Mouse (Mus musculus) forebrain, postnatal 0 days (tissue): ENCODE results near the gene Proser3. TPM values are rescaled to one million over a fixed set of nuclear protein-coding genes. Genes with fewer than 3 reads are reported as not detected.

Source experiments
- ATAC-seq: fragments of 200-750 bp; cut with Nextera tagmentation; 2 replicates; pipeline ENCODE4 v1.8.0; 2017; ENCODE audit warnings: mild to moderate bottlenecking, moderate library complexity
- DNase-seq: peaks from one replicate; pipeline ENCODE4 v3.0.0-alpha.2; 2015
- H3K27ac ChIP-seq: fragments of 300-500 bp; sonication (generic); 2 replicates; pipeline ENCODE4 v1.5.1; 2014; ENCODE audit warnings: low read depth, mild to moderate bottlenecking, antibody characterized with exemption, low read length, moderate library complexity, mixed read lengths
- H3K27me3 ChIP-seq: fragments of 300-500 bp; sonication (generic); 2 replicates; pipeline ENCODE4 v1.6.1; 2014; ENCODE audit warnings: mild to moderate bottlenecking, low read length, mixed read lengths; ENCODE audit not compliant: insufficient read depth
- H3K36me3 ChIP-seq: fragments of 300-500 bp; sonication (generic); 2 replicates; pipeline ENCODE4 v1.6.1; 2014; ENCODE audit warnings: mild to moderate bottlenecking, moderate library complexity; ENCODE audit not compliant: insufficient read depth
- H3K4me1 ChIP-seq: fragments of 300-500 bp; sonication (generic); 2 replicates; pipeline ENCODE4 v1.6.1; 2014; ENCODE audit warnings: antibody characterized with exemption; ENCODE audit not compliant: insufficient read depth
- H3K4me2 ChIP-seq: fragments of 300-500 bp; sonication (generic); 2 replicates; pipeline ENCODE4 v1.6.1; 2014; ENCODE audit warnings: low read depth, mild to moderate bottlenecking, moderate library complexity
- H3K4me3 ChIP-seq: fragments of 300-500 bp; sonication (generic); 2 replicates; pipeline ENCODE4 v1.5.1; 2014; ENCODE audit warnings: low read depth, low read length, mixed read lengths
- H3K9ac ChIP-seq: fragments of 300-500 bp; sonication (generic); 2 replicates; pipeline ENCODE4 v1.6.1; 2014; ENCODE audit warnings: mild to moderate bottlenecking
- H3K9me3 ChIP-seq: fragments of 300-500 bp; sonication (generic); 2 replicates; pipeline ENCODE4 v1.6.1; 2016; ENCODE audit warnings: low read length
- CTCF ChIP-seq: sonication (generic); IDR thresholded peaks from 2 replicates; pipeline ENCODE4 v1.5.1; 2016; ENCODE audit warnings: antibody characterized with exemption, control low read depth, low read depth
- WGBS: fragments of 180-500 bp; shearing (Covaris S2); extraction: QIAGEN DNeasy Blood & Tissue Kit; methylation state at CpG from one replicate; pipeline ENCODE4 v1.1.7; 2014; 5-methylcytosine and 5-hydroxymethylcytosine counted together
- polyA plus RNA-seq: library from polyadenylated mRNA; unstranded; fragments of >200 nt; fragmentation: Nextera tagmentation; extraction: Ambion mirVana; gene quantifications from 2 replicates; pipeline ENCODE4 v1.2.1, GENCODE M21; 2015
- total RNA-seq: library from RNA; depleted of rRNA; stranded (reverse); fragments of >200 nt; gene quantifications from 2 replicates; pipeline ENCODE4 v1.2.3, GENCODE M21; 2014

Gene Proser3
- total and polyA plus RNA-seq, 2 experiments from 2014 or later: 3.8 to 9.0 TPM

GRCm38 (mm10) chr7:30540572-30540971, 11.5 kb downstream of the Proser3 start:
- TF ChIP-seq CTCF: no peak
- H3K4me1 ChIP-seq: 0 out of 2 replicates have a peak, but pooled peaks cover under 1% of the 10 kb centered on the region
- H3K4me2 ChIP-seq: no peak overlapping the region
- H3K27ac ChIP-seq: no peak overlapping the region
- no peaks in the 10 kb centered on the region for H3K9me3 ChIP-seq
- no peak for ATAC-seq
- H3K4me3 ChIP-seq: no peak overlapping the region
- WGBS: 88% methylated on average over 7 of the region's 7 CpGs
- H3K27me3 ChIP-seq: no peaks in the 10 kb centered on the region
- DNase-seq: no peak
- peaks cover 10% of the 10 kb centered on the region; the same call in 1 of the 2 replicates for H3K36me3 ChIP-seq
- H3K9ac ChIP-seq: no peak overlapping the region

- H3K4me2 ChIP-seq: peak within 1 kb of the TSS; percentile 83
- peak; percentile 99 for DNase-seq
- WGBS: 3% methylated on average over 43 of the region's 84 CpGs
- peak; percentile 90 for ATAC-seq
- peak within 1 kb of the TSS; percentile 94 for H3K27ac ChIP-seq
- H3K4me3 ChIP-seq: peak within 1 kb of the TSS; percentile 88
- no peak for TF ChIP-seq CTCF
- H3K4me1 ChIP-seq: peaks cover 20% of the 10 kb centered on the region
- no peaks in the 10 kb centered on the region for H3K27me3 ChIP-seq
- peak within 1 kb of the TSS; percentile 94 for H3K9ac ChIP-seq
- H3K36me3 ChIP-seq: peaks cover 38% of the 10 kb centered on the region
- H3K9me3 ChIP-seq: no peaks in the 10 kb centered on the region
Observed at GRCm38 (mm10) chr7:30534633-30535577, 17.2 kb downstream of the Proser3 start, which contains the start of gene Arhgap33. Gene Arhgap33 (minus strand): TSS chr7:30535060.

- Histone ChIP-seq H3K9me3 (no peaks in the 10 kb centered on the region), H3K4me1 (peaks cover 20% of the 10 kb centered on the region), H3K9ac (peak overlapping the region; percentile 94), H3K36me3 (peaks cover 39% of the 10 kb centered on the region), H3K27me3 (no peaks in the 10 kb centered on the region), H3K27ac (peak overlapping the region; percentile 94), H3K4me3 (peak overlapping the region; percentile 88), H3K4me2 (peak overlapping the region; percentile 83)
- ATAC-seq: peak; percentile 41
- peak; percentile 65 for DNase-seq
- TF ChIP-seq CTCF: no peak
- 2% methylated on average over 25 of the region's 26 CpGs for WGBS
Observed at GRCm38 (mm10) chr7:30533941-30534632, 18.0 kb downstream of the Proser3 start.

GRCm38 (mm10) chr7:30532931-30533330, 19.2 kb downstream of the Proser3 start:
- WGBS: 8% methylated on average over 8 of the region's 8 CpGs
- ATAC-seq: no peak

GRCm38 (mm10) chr7:30531291-30531815, 20.7 kb downstream of the Proser3 start:
- DNase-seq: no peak
- TF ChIP-seq CTCF: no peak
- no peak for ATAC-seq
- Histone ChIP-seq H3K27me3 (no peaks in the 10 kb centered on the region), H3K9ac (no peak overlapping the region), H3K36me3 (peaks cover 66% of the 10 kb centered on the region), H3K4me1 (peaks cover 20% of the 10 kb centered on the region), H3K27ac (no peak overlapping the region), H3K4me3 (no peak overlapping the region), H3K9me3 (no peaks in the 10 kb centered on the region), H3K4me2 (0 out of 2 replicates have a peak overlapping the region, but pooled peaks have one; percentile 2)
- WGBS: 79% methylated on average over 9 of the region's 9 CpGs

More at GRCm38 (mm10) chr7:30532931-30533330, 19.2 kb downstream of the Proser3 start:
- Histone ChIP-seq H3K27ac (0 out of 2 replicates have a peak overlapping the region, but pooled peaks have one; percentile 15), H3K9me3 (no peaks in the 10 kb centered on the region), H3K9ac (peak overlapping the region; percentile 94), H3K27me3 (no peaks in the 10 kb centered on the region), H3K4me3 (peak overlapping the region; percentile 88), H3K36me3 (peaks cover 51% of the 10 kb centered on the region), H3K4me1 (peaks cover 20% of the 10 kb centered on the region), H3K4me2 (peak overlapping the region; percentile 83)
- DNase-seq: no peak
- TF ChIP-seq CTCF: no peak

GRCm38 (mm10) chr7:30526981-30527380, 25.1 kb downstream of the Proser3 start:
- Histone ChIP-seq H3K4me2 (no peak overlapping the region), H3K27ac (no peak overlapping the region), H3K36me3 (peaks cover 91% of the 10 kb centered on the region), H3K4me1 (0 out of 2 replicates have a peak, but pooled peaks cover 3% of the 10 kb centered on the region), H3K9me3 (no peaks in the 10 kb centered on the region), H3K4me3 (no peak overlapping the region), H3K9ac (no peak overlapping the region), H3K27me3 (no peaks in the 10 kb centered on the region)
- DNase-seq (no peak), ATAC-seq (no peak)
- TF ChIP-seq CTCF: no peak
- 81% methylated on average over 14 of the region's 14 CpGs for WGBS
